Mouse (Mus musculus): Measurements from ENCODE around the gene Fam166a. TPM values are rescaled to one million over a fixed set of nuclear protein-coding genes. Genes with fewer than 3 reads are reported as not detected.

Gene Fam166a
- total RNA-seq, 1 experiment from 2014 or later = not detected

DNA sequence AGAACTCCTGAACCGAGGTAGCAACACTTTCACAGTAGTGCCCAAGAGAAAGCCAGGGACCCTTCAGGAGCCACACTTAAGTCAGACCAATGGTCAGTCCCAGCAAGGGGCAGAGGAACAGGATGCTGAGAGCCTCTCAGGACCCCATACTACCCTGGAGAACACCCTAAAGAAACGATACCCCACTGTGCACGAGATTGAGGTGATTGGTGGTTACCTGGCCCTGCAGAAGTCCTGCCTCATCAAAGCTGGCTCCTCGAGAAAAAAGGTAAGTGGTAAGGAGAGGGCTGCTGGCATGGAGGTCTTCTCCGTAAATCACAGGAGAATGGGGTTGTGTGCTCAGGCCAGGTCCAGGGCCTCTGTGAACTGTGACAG is 45.7 kb downstream of the Fam166a start:
- no peak for ATAC-seq (replicated peaks; ENCODE audit: low read depth, poor library complexity, severe bottlenecking)

DNA sequence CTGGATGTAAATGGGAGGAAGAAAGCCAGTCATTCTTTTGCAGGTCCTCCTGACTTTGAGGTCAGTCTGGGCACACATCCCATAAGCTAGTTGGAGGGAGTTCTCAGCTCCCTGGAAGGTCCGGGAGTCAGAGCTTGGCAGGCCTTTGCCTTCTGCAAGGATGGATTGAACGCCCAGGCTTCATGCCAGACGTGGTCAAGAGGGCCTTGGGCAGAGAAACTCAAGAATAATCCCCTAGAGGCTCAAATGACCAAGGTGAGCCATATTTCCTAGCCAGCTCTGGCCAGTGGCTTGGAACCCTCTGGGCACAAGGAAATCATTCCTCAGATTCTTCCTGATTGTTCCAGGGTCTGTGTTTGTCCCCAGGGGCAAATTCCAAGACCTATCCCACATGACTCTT is 46.3 kb downstream of the Fam166a start:
- no peak for ATAC-seq (replicated peaks; ENCODE audit: low read depth, poor library complexity, severe bottlenecking)

DNA sequence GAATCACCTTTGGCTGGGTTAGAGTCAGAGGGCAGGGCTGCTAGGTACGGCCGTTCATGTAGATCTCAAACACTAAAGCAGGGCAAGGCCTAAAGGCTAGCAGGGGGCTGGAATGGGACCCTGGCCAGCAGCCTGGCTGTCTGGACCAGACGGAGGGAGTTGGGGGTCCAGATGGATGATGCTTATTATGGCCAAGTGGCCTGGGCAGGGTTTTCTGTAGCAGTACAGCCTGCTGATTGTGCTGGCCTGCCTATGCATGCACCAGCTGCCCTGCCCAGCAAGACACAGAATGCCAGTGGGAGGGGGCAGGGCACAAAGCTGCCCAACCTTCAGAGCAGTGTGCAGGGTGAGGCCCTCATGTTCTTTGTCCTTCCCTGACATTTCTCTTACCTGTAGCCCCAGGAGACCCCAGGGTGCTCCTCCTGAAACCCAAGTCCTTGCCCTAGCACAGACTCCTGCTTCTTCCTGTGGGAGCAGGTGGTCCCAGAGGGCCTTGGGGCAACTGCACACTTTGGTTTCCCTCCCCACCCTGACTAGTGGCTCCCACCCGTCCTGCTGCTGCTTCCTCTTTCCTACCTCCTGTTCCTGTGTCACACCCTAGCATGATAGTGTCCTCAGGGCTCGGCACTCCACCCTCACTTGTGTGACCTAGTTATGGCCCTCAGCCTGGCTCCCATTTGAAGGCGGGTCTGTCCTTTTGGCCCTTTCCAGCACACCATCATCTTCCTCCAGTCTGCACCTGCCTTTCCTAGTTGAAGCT is 47.5 kb downstream of the Fam166a start:
- peak; percentile 34; the same call in 1 of the 2 replicates for ATAC-seq (replicated peaks; ENCODE audit: low read depth, poor library complexity, severe bottlenecking)

DNA sequence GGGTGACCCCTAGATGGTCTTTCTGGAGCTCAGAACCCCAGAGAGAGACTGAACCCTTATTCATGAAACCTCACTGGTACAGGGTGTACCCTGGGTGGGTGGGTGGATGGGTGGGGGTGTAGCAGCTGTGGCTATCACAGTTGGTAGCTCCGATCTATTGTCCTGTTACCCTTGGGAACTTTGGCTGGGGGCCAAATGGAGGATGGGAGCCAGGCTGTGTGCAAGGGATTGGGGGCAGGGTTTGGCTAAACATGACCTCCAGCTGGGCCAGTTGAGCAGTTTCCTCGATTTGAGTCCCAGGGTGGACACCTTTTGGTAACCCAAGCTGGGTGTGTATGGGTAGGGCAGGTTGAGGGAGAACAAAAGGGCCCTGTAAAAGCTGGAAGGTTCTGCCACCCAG is 48.2 kb downstream of the Fam166a start:
- ATAC-seq (replicated peaks; ENCODE audit: low read depth, poor library complexity, severe bottlenecking) = no peak

DNA sequence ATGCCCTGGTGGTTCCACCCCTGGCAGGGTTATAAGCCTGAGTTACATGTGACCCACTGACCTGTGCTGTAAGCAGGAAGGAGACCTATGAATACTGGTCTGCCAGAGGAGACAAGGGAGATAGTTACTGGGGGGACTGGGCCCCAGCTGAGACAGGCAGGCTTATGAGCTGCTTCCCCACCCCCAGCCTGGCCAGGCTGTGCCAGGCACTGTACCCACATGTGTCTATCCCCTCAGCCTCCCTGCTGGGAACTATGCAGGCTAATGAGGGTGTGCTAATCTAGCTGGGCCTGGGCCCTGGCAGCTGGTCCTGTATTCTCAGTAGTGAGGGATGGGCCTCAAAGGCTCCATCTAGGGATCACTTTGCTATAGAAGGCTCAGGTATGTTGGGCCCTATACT is 48.7 kb downstream of the Fam166a start:
- no peak for ATAC-seq (replicated peaks; ENCODE audit: low read depth, poor library complexity, severe bottlenecking)

DNA sequence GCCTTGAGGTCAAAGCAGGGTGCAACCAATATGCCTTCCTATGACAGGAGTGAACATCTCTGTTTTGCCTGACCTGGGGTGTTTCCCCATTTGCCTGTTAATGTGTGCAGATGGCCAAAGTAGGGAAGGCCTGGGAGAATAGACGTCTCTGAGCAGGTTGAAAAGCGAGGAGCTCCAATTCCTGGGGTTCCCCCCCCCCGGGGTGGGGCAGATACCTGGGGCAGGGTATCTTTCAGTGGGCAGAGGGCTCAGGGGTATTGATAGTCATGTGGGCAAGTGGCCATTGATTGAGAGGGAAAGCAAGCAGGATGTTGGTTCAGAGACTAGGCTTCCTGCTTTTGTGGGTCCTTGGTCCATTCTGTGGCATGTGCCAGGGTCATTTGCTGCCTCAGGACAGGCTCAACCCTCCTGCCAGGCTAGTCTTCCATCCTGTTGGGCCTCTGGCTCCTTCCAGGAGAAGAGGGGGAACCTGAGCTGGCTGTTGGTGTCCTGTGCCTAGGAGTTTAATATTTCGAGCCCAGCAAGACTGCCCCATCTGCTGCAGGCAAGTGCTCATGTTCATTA is 49.3 kb downstream of the Fam166a start:
- no peak for ATAC-seq (replicated peaks; ENCODE audit: low read depth, poor library complexity, severe bottlenecking)

Other genes with a start within 250 kb of the Fam166a start
- gene Mrpl41, start 243.6 kb upstream of the Fam166a start, total RNA-seq (2017) = 117 and 138 TPM in 2 replicates
- 32.3 and 35.7 TPM in 2 replicates for gene Pnpla7, start 242.7 kb upstream of the Fam166a start, total RNA-seq (2017)
- 9.6 and 15.2 TPM in 2 replicates for gene Nsmf, start 164.4 kb upstream of the Fam166a start, total RNA-seq (2017)
- gene Entpd8, start 138.4 kb upstream of the Fam166a start, total RNA-seq (2017) = not detected in 2 replicates
- 0.09 TPM in 1 of 2 replicates, not detected in the other for gene Noxa1, start 123.6 kb upstream of the Fam166a start, total RNA-seq (2017)
- 0.39 and 2.2 TPM in 2 replicates for gene Nrarp, start 38.0 kb upstream of the Fam166a start, total RNA-seq (2017)
- 15.7 and 18.1 TPM in 2 replicates for gene Tor4a, start 21.9 kb upstream of the Fam166a start, total RNA-seq (2017)
- gene Nelfb, start 7.3 kb upstream of the Fam166a start, total RNA-seq (2017) = 28.8 and 47.4 TPM in 2 replicates
- gene Stpg3, start 4.1 kb upstream of the Fam166a start, total RNA-seq (2017) = not detected in 2 replicates
- gene Tubb4b, start 6.0 kb downstream of the Fam166a start, total RNA-seq (2017) = 486 and 513 TPM in 2 replicates
- gene Slc34a3, start 15.6 kb downstream of the Fam166a start, total RNA-seq (2017) = not detected in 2 replicates
- not detected in 2 replicates for gene Rnf224, start 18.0 kb downstream of the Fam166a start, total RNA-seq (2017)
- gene Rnf208, start 23.5 kb downstream of the Fam166a start, total RNA-seq (2017) = 0.37 and 0.82 TPM in 2 replicates
- not detected in 2 replicates for gene Cysrt1, start 23.7 kb downstream of the Fam166a start, total RNA-seq (2017)
- gene AL732309.1, start 28.1 kb downstream of the Fam166a start, total RNA-seq (2017) = 0.50 and 0.87 TPM in 2 replicates
- gene Tmem203, start 36.7 kb downstream of the Fam166a start, total RNA-seq (2017) = 11.3 and 13.0 TPM in 2 replicates
- gene Tprn, start 43.9 kb downstream of the Fam166a start, total RNA-seq (2017) = 12.4 and 17.0 TPM in 2 replicates
- 65.1 and 73.3 TPM in 2 replicates for gene Ssna1, start 53.7 kb downstream of the Fam166a start, total RNA-seq (2017)
- gene Anapc2, start 53.7 kb downstream of the Fam166a start, total RNA-seq (2017) = 35.1 and 53.1 TPM in 2 replicates
- gene Tmem210, start 69.4 kb downstream of the Fam166a start, total RNA-seq (2017) = not detected in 2 replicates
- gene Lrrc26, start 71.2 kb downstream of the Fam166a start, total RNA-seq (2017) = not detected in 2 replicates
- gene Grin1, start 100.4 kb downstream of the Fam166a start, total RNA-seq (2017) = not detected in 2 replicates
- 40.8 and 41.3 TPM in 2 replicates for gene Man1b1, start 113.6 kb downstream of the Fam166a start, total RNA-seq (2017)
- gene Dpp7, start 137.6 kb downstream of the Fam166a start, total RNA-seq (2017) = 13.3 and 19.2 TPM in 2 replicates
- 8.5 and 8.9 TPM in 2 replicates for gene Uap1l1, start 146.9 kb downstream of the Fam166a start, total RNA-seq (2017)
- gene Sapcd2, start 153.6 kb downstream of the Fam166a start, total RNA-seq (2017) = 15.1 and 17.4 TPM in 2 replicates
- gene Entpd2, start 177.1 kb downstream of the Fam166a start, total RNA-seq (2017) = not detected in 2 replicates
- 0.64 TPM in 1 of 2 replicates, not detected in the other for gene Npdc1, start 180.6 kb downstream of the Fam166a start, total RNA-seq (2017)
- 23.5 and 27.8 TPM in 2 replicates for gene Fut7, start 204.5 kb downstream of the Fam166a start, total RNA-seq (2017)
- gene Abca2, start 210.0 kb downstream of the Fam166a start, total RNA-seq (2017) = 31.5 and 49.9 TPM in 2 replicates
- not detected in 2 replicates for gene Clic3, start 238.1 kb downstream of the Fam166a start, total RNA-seq (2017)
- 19.8 and 29.1 TPM in 2 replicates for gene Paxx, start 242.3 kb downstream of the Fam166a start, total RNA-seq (2017)